Mouse (Mus musculus): ENCODE data around the gene Pcyt2.

- no peak for TF ChIP-seq CTCF (IDR thresholded peaks at IDR 0.05; ENCODE audit: control insufficient read depth, insufficient read depth, insufficient read length)
- no peak for TF ChIP-seq FOSL1 (IDR thresholded peaks at IDR 0.05; ENCODE audit: insufficient read depth, low read length, poor library complexity, severe bottlenecking)
These were observed 41.3 kb downstream of the Pcyt2 start for GRCm38 (mm10) chr11:120576365-120576981.

Measured in C2C12 (cell line).